Mouse (Mus musculus): ENCODE results near the gene Ubash3b.

DNA sequence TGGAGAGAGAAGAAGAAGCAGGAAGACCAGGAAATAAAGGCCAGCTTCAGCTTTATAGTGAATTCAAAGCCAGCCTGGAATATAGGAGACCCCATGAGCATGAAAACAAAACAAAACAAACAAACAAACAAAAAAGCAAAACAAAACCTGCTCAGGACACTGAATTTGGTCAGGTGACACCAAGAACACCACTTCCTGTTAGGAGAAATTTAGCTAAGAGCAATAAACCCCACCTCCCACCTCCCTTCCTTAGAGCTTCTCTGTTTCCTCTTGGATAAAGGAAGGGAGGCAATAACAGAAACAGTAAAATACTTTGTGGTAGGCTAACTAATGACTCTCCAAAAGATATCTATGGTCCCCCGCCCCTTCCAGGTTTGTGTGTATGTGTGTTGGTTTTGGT lies 7.5 kb downstream of the Ubash3b start:
- no peak for TF ChIP-seq CTCF (IDR thresholded peaks at IDR 0.05; ENCODE audit: borderline replicate concordance, insufficient read depth, low read depth, low read length)
- TF ChIP-seq POLR2A (IDR thresholded peaks at IDR 0.05; ENCODE audit: borderline replicate concordance, insufficient read depth, low read length) = no peak
